Mouse (Mus musculus) lung, adult 2 months (tissue): ENCODE results near the gene Slc15a2.

ENCODE experiments used
- CTCF ChIP-seq: fragments of 200-500 bp; IDR thresholded peaks from 2 replicates; pipeline ENCODE4 v1.5.1; 2011; ENCODE audit warnings: mild to moderate bottlenecking, low read length, control low read depth; ENCODE audit not compliant: insufficient read depth
- POLR2A ChIP-seq: fragments of 200-500 bp; IDR thresholded peaks from 2 replicates; pipeline ENCODE4 v1.6.1; 2011; ENCODE audit warnings: low read depth, mild to moderate bottlenecking, control low read depth, low read length, borderline replicate concordance; ENCODE audit errors: extremely low read depth

DNA sequence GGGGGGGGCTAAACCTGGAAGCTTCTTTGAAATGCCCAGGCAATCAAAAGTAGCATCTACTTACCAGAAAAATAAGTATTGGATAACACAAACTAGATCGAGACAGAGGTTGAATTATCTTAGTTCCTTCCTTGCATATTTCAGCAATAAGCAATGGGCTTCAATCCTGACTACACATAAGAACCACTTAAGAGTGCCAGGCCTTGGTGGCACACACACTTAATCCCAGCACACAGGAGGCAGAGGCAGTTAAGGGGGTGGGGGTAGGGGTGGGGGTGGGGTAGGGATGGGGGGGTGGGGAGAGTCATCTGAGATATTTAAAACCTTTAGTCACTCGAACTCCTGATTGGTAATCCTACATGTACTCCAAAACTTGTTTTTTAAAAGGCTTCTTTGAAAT, 13.5 kb downstream of the Slc15a2 start:
- TF ChIP-seq POLR2A, result no peak
- TF ChIP-seq CTCF, result no peak
